Mouse (Mus musculus): ENCODE results near the gene Boc.

DNA sequence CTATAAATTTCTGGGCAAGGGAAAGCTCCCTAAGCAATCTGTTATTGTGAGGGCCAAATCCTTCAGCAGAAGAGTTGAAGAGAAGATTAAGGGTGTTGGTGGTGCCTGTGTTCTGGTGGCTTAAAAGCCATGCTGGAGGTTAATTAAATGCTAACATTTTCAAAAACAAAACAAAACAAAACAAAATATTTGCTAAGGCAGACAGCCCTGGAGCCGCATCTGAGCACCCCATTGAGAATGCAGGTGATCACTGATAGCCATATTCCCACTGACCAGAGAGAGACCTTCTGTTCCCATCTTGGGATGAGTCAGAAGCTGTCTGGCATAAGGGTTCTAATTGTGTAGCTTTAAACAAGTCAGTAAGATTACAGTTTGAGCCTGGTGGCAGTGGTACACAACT, 19.9 kb upstream of the Boc start:
- TF ChIP-seq CHD2 (IDR thresholded peaks at IDR 0.05; ENCODE audit: low read depth, low read length) (no peak), ZC3H11A (IDR thresholded peaks at IDR 0.05; ENCODE audit: borderline replicate concordance, low read depth, low read length) (no peak)
